Mouse (Mus musculus): ENCODE data around the gene Vmn1r137.
"Not testable (repeated sequence)": the region's sequence is repeated elsewhere in the genome, so short reads cannot be mapped to it uniquely, and the experiment has no call there.

Gene Vmn1r137

GRCm38 (mm10) chr7:21994287-21994686 lies at the start of gene Vmn1r137:
Gene Vmn1r137 (plus strand): TSS chr7:21994587.
- DNase-seq: not testable (repeated sequence)

- not testable (repeated sequence) for DNase-seq
Observed at GRCm38 (mm10) chr7:22028797-22029196, 34.4 kb downstream of the Vmn1r137 start, which contains the start of gene Vmn1r138. Gene Vmn1r138 (minus strand): TSS chr7:22028897.

All from kidney, adult 18-20 months (tissue).